Mouse (Mus musculus): ENCODE results near the gene Gm13199.

Gene Gm13199

DNA sequence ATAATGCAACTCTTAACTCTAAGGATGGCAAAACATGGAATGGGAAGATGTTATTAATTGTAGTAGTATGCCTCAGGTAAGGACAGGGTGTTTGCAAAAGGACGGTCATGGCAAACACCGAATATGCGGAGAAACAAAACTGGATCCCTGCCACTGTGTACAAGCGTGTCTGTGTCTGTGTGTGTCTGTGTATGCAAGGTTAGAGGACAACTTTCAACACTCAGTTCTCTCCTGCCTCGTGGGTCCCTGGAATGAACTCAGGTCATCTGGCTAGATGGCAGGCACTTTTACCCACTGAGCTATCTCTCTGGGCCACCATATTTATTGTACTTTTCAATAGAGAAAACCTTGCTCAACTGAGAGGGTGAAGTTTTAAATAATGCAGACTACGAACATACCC lies 40.3 kb downstream of the Gm13199 start:
- no peak for DNase-seq (ENCODE audit: low spot score in 2 of 2)

DNA sequence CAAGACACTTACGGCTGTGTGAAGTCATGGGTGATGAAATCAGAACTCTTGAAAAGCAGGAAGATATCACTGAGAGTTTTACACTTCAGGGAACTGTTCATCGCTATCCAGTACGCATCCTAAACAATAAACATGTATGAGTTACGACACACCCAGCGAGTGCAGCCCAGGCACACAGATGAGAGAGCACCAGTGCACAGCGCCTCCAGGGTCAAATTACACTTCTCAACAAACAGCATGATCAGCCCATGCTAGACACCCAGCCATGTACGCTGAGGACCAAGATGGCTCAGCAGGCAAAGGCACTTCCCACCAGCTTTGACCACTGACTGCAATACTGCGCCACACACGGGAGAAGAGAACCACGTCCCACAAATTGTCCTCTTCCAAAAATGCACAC lies 41.5 kb downstream of the Gm13199 start:
- DNase-seq (ENCODE audit: low spot score in 2 of 2) = no peak
